Mouse (Mus musculus) lung, embryonic 16.5 days (tissue): ENCODE measurements around the gene Metap1d. TPM values are rescaled to one million over a fixed set of nuclear protein-coding genes. Genes with fewer than 3 reads are reported as not detected.

Experiments used
- polyA plus RNA-seq: library from polyadenylated mRNA; unstranded; fragments of >200 nt; fragmentation: Nextera tagmentation; extraction: Ambion mirVana; gene quantifications from 2 replicates; pipeline ENCODE4 v1.2.1, GENCODE M21; 2015

The Metap1d gene
- polyA plus RNA-seq, 1 experiment from 2014 or later, result 36.2 TPM

Other genes with a start within 250 kb of the Metap1d start
- 97.9 and 104 TPM in 2 replicates for gene Dync1i2, start 241.6 kb upstream of the Metap1d start, polyA plus RNA-seq
- gene Slc25a12, start 85.5 kb upstream of the Metap1d start, polyA plus RNA-seq, result 32.5 and 33.2 TPM in 2 replicates
- gene Hat1, start 64.3 kb upstream of the Metap1d start, polyA plus RNA-seq, result 126 and 127 TPM in 2 replicates
- gene Dlx1, start 74.8 kb downstream of the Metap1d start, polyA plus RNA-seq, result 0.24 and 0.34 TPM in 2 replicates
- 0.08 and 0.14 TPM in 2 replicates for gene Dlx2, start 93.5 kb downstream of the Metap1d start, polyA plus RNA-seq